Mouse (Mus musculus) neural tube, embryonic 14.5 days (tissue): ENCODE results near the gene Gm20388. TPM values are rescaled to one million over a fixed set of nuclear protein-coding genes. Genes with fewer than 3 reads are reported as not detected.

Source experiments
- ATAC-seq: fragments of 200-750 bp; cut with Nextera tagmentation; 2 replicates; pipeline ENCODE4 v1.8.0; 2017; ENCODE audit warnings: low read depth, mild to moderate bottlenecking, moderate TSS enrichment, moderate library complexity
- H3K27ac ChIP-seq: fragments of 300-500 bp; sonication (generic); 2 replicates; pipeline ENCODE4 v1.5.1; 2014; ENCODE audit warnings: low read depth, mild to moderate bottlenecking, control low read depth, low read length, moderate library complexity, mixed read lengths
- H3K27me3 ChIP-seq: fragments of 300-500 bp; sonication (generic); 2 replicates; pipeline ENCODE4 v1.6.1; 2014; ENCODE audit warnings: low read length; ENCODE audit not compliant: control insufficient read depth, insufficient read depth
- H3K36me3 ChIP-seq: fragments of 300-500 bp; sonication (generic); 2 replicates; pipeline ENCODE4 v1.6.1; 2014; ENCODE audit warnings: low read length, mixed read lengths; ENCODE audit not compliant: control insufficient read depth, insufficient read depth
- H3K4me1 ChIP-seq: fragments of 300-500 bp; sonication (generic); 2 replicates; pipeline ENCODE4 v1.6.1; 2014; ENCODE audit warnings: low read length; ENCODE audit not compliant: control insufficient read depth, insufficient read depth
- H3K4me2 ChIP-seq: fragments of 300-500 bp; sonication (generic); 2 replicates; pipeline ENCODE4 v1.6.1; 2014; ENCODE audit warnings: mild to moderate bottlenecking, low read depth, low read length, control low read depth
- H3K4me3 ChIP-seq: fragments of 300-500 bp; sonication (generic); 2 replicates; pipeline ENCODE4 v1.5.1; 2014; ENCODE audit warnings: low read depth, low read length, control low read depth, mixed read lengths
- H3K9ac ChIP-seq: fragments of 300-500 bp; sonication (generic); replicated peaks from 2 replicates; pipeline ENCODE4 v1.6.1; 2014; ENCODE audit warnings: low read depth, mild to moderate bottlenecking, control low read depth, low read length, mixed read lengths
- H3K9me3 ChIP-seq: fragments of 300-500 bp; sonication (generic); 2 replicates; pipeline ENCODE4 v1.6.1; 2016; ENCODE audit warnings: low read length; ENCODE audit not compliant: control insufficient read depth
- WGBS: fragments of 180-500 bp; shearing (Covaris S2); extraction: QIAGEN DNeasy Blood & Tissue Kit; methylation state at CpG from one replicate; pipeline ENCODE4 v1.1.7; 2014; 5-methylcytosine and 5-hydroxymethylcytosine counted together
- polyA plus RNA-seq: library from polyadenylated mRNA; unstranded; fragments of >200 nt; fragmentation: Nextera tagmentation; extraction: Ambion mirVana; gene quantifications from 2 replicates; pipeline ENCODE4 v1.2.1, GENCODE M21; 2014

Gm20388 gene
- polyA plus RNA-seq, 1 experiment from 2014 or later = 10.3 TPM

GRCm38 (mm10) chr8:120755306-120756297, 845.0 kb downstream of the Gm20388 start:
- ATAC-seq = no peak
- no peak overlapping the region for H3K27ac ChIP-seq

GRCm38 (mm10) chr8:120758005-120758404, 847.4 kb downstream of the Gm20388 start:
- H3K4me2 ChIP-seq = no peak overlapping the region
- no peaks in the 10 kb centered on the region for H3K36me3 ChIP-seq
- no peak for ATAC-seq
- H3K9ac ChIP-seq = no peak overlapping the region
- no peaks in the 10 kb centered on the region for H3K9me3 ChIP-seq
- no peaks in the 10 kb centered on the region; the same call in 1 of the 2 replicates for H3K27me3 ChIP-seq
- H3K27ac ChIP-seq = no peak overlapping the region
- WGBS = 59% methylated on average over 4 of the region's 4 CpGs
- H3K4me3 ChIP-seq = no peak overlapping the region
- peaks cover 4% of the 10 kb centered on the region; the same call in 1 of the 2 replicates for H3K4me1 ChIP-seq

More at GRCm38 (mm10) chr8:120755306-120756297, 845.0 kb downstream of the Gm20388 start:
- Histone ChIP-seq H3K36me3 (no peaks in the 10 kb centered on the region), H3K4me3 (no peak overlapping the region), H3K9me3 (no peaks in the 10 kb centered on the region), H3K9ac (no peak overlapping the region), H3K4me1 (peaks cover 4% of the 10 kb centered on the region; the same call in 1 of the 2 replicates), H3K4me2 (no peak overlapping the region), H3K27me3 (no peaks in the 10 kb centered on the region; the same call in 1 of the 2 replicates)
- 14% methylated on average over 19 of the region's 19 CpGs for WGBS

- Histone ChIP-seq H3K4me2 (no peak overlapping the region), H3K4me3 (no peak overlapping the region), H3K9ac (no peak overlapping the region), H3K27me3 (no peaks in the 10 kb centered on the region), H3K9me3 (no peaks in the 10 kb centered on the region), H3K36me3 (no peaks in the 10 kb centered on the region), H3K4me1 (peaks cover 4% of the 10 kb centered on the region; the same call in 1 of the 2 replicates), H3K27ac (no peak overlapping the region)
- ATAC-seq = no peak
- 88% methylated on average over 6 of the region's 6 CpGs for WGBS
Measured at GRCm38 (mm10) chr8:120759847-120760246, 849.2 kb downstream of the Gm20388 start.

- Histone ChIP-seq H3K4me1 (peaks cover 4% of the 10 kb centered on the region; the same call in 1 of the 2 replicates), H3K36me3 (no peaks in the 10 kb centered on the region), H3K9ac (no peak overlapping the region), H3K27ac (no peak overlapping the region), H3K4me2 (no peak overlapping the region), H3K9me3 (no peaks in the 10 kb centered on the region), H3K27me3 (no peaks in the 10 kb centered on the region), H3K4me3 (no peak overlapping the region)
- 85% methylated on average over 19 of the region's 19 CpGs for WGBS
- no peak for ATAC-seq
Measured at GRCm38 (mm10) chr8:120760341-120761215, 849.9 kb downstream of the Gm20388 start.

- Histone ChIP-seq H3K9me3 (no peaks in the 10 kb centered on the region), H3K4me3 (no peak overlapping the region), H3K27ac (no peak overlapping the region), H3K36me3 (no peaks in the 10 kb centered on the region), H3K4me1 (no peaks in the 10 kb centered on the region), H3K4me2 (no peak overlapping the region), H3K9ac (no peak overlapping the region), H3K27me3 (no peaks in the 10 kb centered on the region)
- ATAC-seq = no peak
- 82% methylated on average over 5 of the region's 5 CpGs for WGBS
Measured at GRCm38 (mm10) chr8:120763267-120763666, 852.6 kb downstream of the Gm20388 start.

- Histone ChIP-seq H3K4me3 (no peak overlapping the region), H3K4me1 (no peaks in the 10 kb centered on the region), H3K4me2 (no peak overlapping the region), H3K9me3 (no peaks in the 10 kb centered on the region), H3K27me3 (no peaks in the 10 kb centered on the region), H3K36me3 (no peaks in the 10 kb centered on the region), H3K9ac (no peak overlapping the region), H3K27ac (no peak overlapping the region)
- ATAC-seq = no peak
Measured at GRCm38 (mm10) chr8:120764638-120765037, 854.0 kb downstream of the Gm20388 start.

- WGBS = 53% methylated on average over 3 of the region's 3 CpGs
- no peak for ATAC-seq
- Histone ChIP-seq H3K4me1 (no peaks in the 10 kb centered on the region), H3K27me3 (no peaks in the 10 kb centered on the region), H3K4me2 (no peak overlapping the region), H3K27ac (no peak overlapping the region), H3K4me3 (no peak overlapping the region), H3K9ac (no peak overlapping the region), H3K36me3 (no peaks in the 10 kb centered on the region), H3K9me3 (no peaks in the 10 kb centered on the region)
Measured at GRCm38 (mm10) chr8:120766622-120767021, 856.0 kb downstream of the Gm20388 start.

- WGBS = 85% methylated on average over 12 of the region's 12 CpGs
- no peaks in the 10 kb centered on the region for H3K4me1 ChIP-seq
- no peaks in the 10 kb centered on the region for H3K9me3 ChIP-seq
- no peaks in the 10 kb centered on the region for H3K27me3 ChIP-seq
- no peaks in the 10 kb centered on the region for H3K36me3 ChIP-seq
- no peak for ATAC-seq
- no peak overlapping the region for H3K27ac ChIP-seq
- H3K9ac ChIP-seq = no peak overlapping the region
- H3K4me3 ChIP-seq = no peak overlapping the region
- no peak overlapping the region for H3K4me2 ChIP-seq
Measured at GRCm38 (mm10) chr8:120768454-120769218, 858.0 kb downstream of the Gm20388 start.
